Mouse (Mus musculus): ENCODE results near the gene Dcaf5. TPM values are rescaled to one million over a fixed set of nuclear protein-coding genes. Genes with fewer than 3 reads are reported as not detected.
"Not testable (repeated sequence)": the region's sequence is repeated elsewhere in the genome, so short reads cannot be mapped to it uniquely, and the experiment has no call there.

The Dcaf5 gene
- total RNA-seq (2021), result 10 to 100 TPM; 31.6 to 43.3 TPM
- long read RNA-seq, experiment 1, full-length matches to known transcripts, result 2 of 13 reads
- long read RNA-seq, experiment 1, partial matches to known transcripts, result 9 of 13 reads
- long read RNA-seq, experiment 1, other reads (novel, unspliced or antisense), result 2 of 13 reads
- long read RNA-seq, experiment 2, full-length matches to known transcripts, result 2 of 7 reads
- long read RNA-seq, experiment 2, partial matches to known transcripts, result 0 of 7 reads
- long read RNA-seq, experiment 2, other reads (novel, unspliced or antisense), result 5 of 7 reads

DNA sequence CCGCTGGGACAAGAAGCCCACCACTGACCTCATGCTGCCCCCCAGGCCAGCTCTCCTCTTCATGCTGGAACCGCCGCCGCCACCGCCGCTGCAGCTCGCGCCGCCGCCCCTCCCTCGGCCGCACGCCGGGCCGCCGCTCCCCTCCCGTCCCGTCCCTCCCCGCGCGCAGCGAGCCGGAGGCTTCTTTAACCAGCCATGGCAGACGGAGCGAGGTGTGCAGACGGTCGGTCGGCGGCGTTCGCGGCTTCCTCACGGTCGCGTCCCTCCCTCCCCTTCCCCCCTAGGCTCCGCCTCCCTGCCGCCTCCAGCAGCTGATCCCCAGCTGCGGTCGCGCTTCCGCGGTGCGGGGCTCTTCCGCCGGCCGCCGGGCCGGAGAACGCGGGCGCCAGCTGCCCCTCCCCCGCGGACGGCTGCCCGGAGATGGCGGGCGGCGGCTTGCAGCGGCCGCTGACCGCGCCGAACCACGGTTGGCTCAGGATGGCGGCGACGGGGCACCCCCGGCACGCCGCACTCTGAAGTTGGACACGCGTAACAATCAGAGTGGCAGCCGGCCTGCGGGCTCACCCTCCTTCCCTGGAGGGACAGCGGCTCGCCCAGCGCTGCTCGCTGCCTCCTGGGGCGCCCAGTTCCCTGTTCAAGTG lies at the start of gene Dcaf5:
TSS of gene Dcaf5 (minus strand) at position 266 of the 641 bp plus-strand sequence.
- peak; percentile 82 to 86 for DNase-seq

DNA sequence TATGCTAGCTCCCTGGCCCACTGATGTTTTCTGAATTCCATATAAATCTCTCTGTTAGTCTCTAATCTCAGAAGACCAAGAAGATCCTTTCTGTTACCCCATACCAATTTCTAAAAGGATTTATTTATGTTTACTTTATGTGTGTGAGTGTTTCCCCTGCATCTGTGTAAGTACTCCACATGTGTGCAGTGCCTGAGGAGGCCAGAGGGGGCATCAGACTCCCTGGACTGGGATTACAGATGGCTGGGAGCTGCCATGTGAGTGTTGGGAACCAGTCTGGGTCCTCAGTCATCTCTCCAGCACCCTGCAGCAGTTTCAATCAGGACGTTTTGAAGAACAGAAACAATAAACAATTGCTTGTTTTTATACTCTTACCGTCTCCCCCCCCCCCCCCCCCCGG lies 47.0 kb upstream of the Dcaf5 start:
- no peak for DNase-seq

DNA sequence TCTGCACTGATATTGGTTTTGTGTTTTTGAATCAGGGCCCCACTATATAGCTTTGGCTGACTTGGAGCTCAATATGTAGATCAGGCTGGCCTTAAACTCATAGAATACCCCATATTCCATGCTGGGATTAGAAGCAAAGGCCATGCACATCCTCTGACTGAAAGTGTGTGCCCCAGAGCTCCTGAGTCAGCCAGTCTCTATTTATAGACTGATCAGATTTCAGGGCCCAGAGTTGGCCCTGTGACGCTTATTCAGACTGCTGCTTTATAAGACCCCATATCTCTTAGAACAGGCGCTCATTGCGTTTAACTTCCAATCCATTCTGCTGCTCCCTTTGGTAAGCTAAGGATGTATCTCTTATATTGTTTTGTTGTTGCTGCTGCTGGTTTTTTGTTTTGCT lies 43.6 kb upstream of the Dcaf5 start:
- no peak for DNase-seq

DNA sequence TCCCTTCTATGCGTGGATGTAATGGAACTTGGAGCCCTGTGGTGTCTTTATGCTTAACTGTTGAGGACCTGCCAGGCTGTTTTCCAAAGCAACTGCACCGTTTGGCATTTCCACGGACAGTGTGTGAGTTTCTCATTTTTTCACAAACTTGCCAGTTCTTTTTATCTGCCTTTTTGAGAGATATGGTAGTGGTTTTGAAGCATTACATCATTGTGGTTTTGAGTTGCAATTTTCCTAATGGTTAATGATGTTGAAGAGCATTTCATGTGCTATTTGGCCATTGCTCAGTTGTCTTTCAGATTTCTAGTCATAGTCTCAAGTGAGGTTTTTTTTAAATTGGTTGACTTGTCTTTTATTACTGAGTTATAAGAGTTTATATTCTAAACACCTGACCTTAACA lies 37.3 kb upstream of the Dcaf5 start:
- no peak for DNase-seq

DNA sequence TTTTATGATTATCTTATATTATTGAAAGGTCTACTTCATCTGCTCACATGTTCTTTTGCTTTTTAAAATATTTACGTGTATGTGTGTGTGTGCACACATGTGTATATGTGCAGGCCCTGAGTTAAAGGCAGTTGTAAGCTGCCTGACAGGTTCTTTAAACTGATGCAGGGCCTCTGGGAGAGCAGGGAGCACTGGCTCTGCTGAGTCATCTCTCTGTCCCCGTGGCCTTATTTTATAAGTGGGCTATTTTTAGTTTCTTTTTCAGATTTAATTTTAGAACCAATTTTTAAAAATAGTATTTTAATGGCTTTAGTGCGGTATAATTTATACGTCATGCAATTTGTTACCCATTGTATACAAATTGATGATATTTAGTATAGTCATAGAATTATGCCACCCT lies 35.5 kb upstream of the Dcaf5 start:
- DNase-seq, result peak; percentile 34 to 40

DNA sequence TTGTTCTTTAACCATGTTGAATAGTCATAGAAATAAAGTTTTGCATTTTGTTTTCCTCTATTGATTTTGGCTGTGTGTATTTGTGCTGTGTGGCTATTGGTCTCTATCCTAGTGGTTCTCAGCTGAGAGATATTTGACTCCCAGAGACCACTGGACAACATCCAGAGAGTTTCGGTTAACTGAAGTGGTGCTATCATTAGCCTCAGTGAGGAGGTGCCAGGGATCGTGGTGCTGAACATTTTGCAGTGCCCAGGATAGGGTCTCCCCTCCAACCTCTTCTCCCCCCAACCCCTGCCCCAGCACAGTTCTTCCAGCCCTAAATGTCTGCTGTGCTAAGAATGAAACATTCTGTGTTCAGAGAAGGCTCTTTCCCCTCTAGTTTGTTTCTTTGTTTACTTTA lies 33.8 kb upstream of the Dcaf5 start:
- peak; percentile 45 to 46 for DNase-seq

DNA sequence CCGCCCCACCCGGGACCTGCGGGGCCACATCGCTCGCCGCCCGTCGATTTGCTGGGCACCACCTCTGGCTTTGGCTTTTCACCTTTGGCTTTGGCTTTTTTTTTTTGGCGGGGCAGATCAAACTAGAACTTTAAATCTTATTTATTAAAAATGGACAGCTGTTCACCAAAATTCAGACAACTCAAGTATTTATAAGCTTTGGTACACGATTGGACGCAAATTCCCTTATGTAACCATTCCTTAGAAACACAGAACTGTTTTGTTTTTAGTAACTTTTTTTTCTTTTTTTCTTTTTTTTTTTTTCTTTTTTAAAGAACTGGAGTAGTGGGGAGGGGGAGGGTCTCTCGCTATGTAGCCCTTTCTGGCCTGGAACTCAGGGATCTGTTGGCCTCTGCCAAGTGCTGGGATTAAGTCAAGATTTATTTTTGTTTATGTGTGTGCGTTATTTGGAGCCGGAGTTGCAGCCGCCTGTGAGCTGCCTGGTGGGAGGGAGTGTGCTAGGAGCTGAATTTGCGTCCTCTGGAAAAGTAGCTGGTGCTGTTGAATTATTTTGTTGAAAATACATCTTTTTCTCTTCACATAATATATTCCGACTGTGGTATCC lies 27.4 kb upstream of the Dcaf5 start:
- DNase-seq, result peak; percentile 56 to 62

DNA sequence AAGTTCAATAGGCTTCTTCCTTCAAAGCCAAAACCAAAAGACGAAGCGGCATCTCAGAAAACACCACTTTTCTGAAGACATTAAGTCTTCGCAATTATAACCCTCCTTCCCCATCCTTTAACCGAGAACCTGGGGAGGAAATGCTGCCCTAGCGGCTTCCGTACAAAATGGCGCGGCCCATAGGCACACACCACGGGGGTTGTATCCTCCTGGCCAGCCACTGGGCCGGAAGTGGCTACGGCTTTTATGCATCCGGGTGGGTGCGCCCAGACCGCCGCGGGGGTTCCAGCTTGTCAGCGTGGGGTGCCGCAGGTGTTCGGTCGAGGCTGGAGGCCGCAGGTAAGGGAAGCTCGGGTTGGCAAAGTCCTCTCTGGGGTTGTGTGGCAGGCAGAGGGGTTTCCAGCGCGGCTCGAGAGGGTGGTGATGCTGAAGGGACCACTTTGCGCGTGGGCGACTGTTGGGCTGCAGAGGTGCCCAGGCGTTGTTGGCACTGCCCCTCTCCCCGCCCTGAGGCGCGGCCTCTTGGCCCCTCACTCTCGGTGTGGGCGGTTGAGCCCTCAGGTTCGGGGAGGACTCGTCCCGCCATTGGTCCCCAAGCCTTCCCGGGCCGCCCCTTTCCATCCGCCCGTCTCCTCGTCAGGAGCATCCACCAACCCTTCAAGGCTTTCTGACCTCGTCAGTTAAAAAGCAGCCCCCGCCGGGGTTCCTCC lies 26.7 kb upstream of the Dcaf5 start, which contains the start of gene Exd2:
TSS of gene Exd2 (plus strand) at position 154 of the 710 bp plus-strand sequence.
- peak; percentile 94 for DNase-seq

DNA sequence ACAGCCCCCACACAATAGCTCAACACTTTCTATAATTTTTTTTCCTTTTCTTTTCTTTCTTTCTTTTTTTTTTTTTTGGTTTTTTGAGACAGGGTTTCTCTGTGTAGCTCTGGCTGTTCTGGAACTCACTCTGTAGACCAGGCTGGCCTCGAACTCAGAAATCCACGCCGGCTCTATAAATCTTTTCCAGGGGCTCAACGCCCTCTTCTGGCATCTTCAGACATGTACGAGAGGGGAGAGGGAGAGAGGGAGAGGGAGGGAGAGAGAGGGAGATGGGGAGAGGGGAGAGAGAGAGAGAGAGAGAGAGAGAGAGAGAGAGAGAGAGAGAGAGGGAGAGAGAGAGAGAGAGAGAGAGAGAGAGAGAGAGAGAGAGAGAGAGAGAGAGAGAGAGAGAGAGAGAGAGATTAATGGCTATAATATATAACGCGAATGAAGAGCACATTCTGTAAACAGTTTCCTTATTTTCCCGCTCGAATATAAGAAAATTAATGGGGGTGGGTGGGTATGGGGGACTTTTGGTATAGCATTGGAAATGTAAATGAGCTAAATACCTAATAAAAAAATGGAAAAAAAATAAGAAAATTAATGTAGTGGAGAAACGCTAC lies 26.0 kb upstream of the Dcaf5 start:
- not testable (repeated sequence) for DNase-seq

DNA sequence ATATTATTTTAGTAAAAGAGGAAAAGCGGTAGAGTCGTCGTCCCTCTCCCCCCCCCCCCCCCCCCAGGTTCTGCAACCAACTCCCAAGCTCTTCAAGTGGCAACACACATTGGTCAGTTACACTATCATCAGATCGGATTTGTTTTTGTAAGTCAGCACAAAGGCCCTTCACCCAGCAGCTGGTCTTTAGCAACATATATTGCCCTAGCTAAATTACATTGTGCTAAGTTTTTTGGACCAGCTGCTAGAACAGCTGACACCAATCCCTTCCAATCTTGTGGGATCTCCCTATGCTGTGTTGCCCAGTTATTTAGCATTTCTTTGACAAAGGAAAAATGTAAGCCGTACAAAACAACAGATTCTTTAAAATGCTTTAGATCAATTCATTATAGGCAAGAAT lies 21.6 kb upstream of the Dcaf5 start:
- DNase-seq, result no peak

DNA sequence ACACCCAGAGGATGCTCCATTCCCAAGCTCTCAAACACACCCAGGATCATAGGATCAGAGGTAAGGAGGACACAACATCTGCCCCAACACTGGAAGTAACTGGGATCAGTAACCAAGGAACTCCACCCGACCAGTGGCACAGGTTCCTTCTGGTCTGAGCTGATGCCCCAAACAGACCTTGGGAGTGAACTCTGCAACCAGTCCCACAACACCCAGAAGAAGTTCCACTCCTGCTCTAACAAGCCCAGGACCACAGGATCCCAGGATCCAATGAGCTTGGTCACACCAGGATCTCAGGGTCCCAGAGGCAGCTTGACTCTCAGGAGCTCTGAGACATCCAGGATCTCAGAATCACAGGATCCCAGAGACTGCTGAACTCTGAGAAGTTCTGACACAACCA lies 17.1 kb upstream of the Dcaf5 start:
- DNase-seq, result no peak

DNA sequence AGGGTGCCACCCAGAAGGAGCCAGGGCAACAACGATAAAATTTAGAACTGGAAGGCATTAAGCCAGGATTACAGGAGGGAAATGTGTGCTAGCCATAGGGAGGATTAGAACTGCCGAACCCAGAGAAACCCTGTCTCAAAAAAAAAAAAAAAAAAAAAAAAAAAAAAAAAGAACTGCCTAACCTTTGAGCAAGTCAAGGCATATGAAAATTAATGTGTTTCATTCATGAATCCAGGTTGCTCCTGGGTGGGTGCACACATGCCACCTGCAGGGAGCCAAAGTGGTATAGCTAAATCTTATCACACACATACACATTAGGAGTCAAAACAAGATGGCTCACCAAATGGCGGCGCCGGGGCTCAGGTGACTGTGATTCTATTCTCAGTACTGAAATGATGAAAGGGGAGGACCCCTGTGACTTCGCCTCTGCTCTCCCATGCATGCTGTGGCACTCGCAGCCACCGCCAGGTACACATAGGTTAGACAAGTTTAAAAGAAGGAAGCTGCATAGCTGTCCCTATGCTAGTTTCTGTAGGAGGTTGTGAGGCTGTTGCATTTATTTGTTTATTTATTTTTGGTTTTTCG lies 8.2 kb upstream of the Dcaf5 start:
- DNase-seq, result no peak

DNA sequence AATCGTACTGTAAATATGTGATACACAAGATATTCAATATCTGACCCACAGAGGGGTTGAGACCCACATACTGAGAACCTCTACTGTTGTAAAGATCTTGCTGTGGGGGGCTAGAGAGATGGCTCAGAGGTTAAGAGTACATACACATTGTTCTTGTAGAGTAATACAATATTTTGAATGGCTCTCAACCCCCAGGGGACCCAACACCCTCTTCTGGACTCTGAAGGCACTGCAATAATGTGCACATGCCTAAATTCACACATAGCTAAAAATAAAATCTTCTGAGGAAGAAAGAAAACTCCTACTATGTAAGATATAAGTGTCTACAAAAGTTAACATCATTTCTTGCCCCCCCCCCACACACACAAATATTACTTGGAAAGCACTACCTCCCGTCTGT lies 4.6 kb upstream of the Dcaf5 start:
- peak in 1 of 2 experiments; percentile 40 for DNase-seq

DNA sequence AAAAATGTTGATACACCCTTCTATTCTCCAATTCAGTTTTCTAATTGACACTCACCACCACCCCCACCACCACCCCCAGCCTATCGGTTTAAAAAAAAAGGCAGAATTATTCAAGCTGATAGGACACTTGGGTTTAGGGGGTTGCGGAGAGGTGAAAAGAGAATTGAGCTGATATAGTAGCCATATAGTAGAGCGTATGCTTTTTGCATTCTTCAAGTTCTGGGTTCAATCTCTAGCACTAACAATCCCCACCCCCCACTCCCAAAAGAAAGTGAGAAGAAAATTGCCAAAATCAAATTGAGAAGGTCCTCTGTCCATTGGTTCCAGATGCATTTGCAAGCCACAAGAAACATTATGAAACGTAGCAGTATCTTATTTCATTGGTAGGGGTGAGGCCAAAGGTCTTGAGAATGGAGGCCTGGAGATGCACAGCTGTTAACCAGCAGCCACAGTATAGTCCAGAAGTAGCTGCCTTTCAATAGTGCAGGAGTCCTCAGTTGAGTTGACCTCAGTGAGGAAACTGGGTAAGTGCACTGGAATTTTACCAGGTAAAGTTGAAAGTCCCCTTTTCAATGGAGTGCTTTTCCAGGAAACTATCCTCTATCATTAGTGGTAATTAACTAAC lies 762 bp upstream of the Dcaf5 start:
- no peak for DNase-seq

DNA sequence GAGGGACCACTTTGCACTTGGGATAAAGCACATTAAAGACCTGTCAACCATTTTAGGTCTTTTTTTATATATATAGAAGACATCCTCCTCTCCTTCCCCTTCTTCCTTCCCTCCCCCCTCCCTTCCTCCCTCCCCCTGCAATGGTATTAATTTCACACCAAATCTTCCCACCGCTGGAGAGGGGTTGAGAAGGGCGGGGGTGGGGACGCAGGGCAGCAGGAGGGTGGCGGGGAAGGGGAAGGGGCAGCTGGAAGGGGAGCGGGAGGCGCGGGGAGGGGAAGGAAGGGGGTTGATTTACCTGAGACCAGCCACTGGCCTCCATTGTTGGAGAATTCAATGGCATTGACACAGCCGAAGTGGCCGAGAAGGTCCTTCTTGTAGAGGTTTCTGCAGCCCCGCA lies 514 bp downstream of the Dcaf5 start:
- no peak for DNase-seq

DNA sequence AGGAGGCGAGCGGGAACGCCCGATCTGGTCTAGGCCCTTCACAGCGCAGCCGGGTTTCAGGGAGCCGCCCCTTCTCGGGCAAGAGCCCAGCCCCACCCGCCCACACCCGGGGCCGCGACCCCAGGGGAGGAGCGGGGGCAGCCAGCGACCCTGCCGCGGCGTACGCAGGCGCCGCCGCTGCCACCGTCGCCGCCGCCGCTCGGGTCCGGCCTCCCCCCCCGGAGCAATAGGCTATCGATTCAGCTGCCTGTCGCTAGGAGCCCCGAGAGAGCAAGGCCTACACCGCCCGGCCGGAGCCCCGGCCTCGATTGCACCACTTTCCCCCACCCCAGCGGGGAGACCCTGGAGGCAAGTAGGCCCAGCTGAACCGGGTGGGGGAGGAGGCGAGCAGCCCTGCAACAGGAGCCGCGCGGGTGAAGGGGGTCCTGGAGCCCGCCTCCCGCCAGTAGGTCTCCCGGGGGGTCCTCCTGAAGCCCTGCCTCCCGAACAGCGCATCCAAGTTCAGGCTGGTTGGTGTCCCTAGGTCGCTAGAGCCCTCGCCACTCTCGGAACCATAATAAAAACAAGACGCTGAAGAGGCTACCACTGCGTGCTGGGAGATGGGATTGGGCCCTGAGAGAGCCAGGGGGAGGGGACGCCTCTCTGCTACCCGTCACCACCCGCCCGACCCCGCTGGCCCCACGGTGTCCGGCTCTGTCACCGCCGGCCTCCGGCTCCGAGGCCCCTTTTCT lies 1.3 kb downstream of the Dcaf5 start:
- peak; percentile 74 to 79 for DNase-seq

DNA sequence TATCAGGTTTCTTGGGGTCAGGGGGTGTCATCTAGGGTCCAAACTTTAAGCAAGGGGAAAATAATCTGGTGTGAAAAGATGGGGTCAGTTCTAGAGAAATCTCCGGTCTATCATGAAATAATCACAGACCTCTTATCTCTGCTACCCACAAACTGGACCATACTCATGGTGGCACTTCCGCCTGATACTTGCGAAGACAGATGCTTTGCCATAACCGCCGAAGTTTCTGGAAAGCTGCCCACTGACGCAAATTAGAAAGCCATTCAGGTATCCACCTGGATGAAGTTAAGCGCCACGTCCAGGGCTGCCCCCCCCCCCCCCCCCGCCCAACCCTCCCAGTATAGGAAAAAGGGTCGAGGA lies 1.8 kb downstream of the Dcaf5 start:
- peak in 1 of 2 experiments; percentile 61 for DNase-seq

DNA sequence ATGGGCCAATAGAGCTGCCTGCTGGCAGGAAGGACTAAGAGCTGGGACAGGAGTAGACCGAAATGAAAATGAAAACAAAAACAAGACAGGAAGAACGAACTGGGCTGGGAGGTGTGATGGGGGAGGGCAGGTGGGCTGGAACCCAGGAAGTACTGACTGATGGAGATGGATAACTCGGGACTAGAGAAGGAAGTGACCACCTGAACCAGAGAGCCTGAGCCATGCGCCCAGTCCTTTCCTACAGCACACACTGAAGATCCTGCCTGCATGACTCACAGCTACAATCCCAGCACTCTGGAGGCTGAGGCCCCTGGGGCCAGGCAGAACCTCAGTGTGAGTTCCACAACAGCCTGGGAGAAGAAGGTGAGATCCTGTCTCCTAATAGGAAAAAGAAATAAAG lies 3.1 kb downstream of the Dcaf5 start:
- DNase-seq, result peak; percentile 15 to 22

DNA sequence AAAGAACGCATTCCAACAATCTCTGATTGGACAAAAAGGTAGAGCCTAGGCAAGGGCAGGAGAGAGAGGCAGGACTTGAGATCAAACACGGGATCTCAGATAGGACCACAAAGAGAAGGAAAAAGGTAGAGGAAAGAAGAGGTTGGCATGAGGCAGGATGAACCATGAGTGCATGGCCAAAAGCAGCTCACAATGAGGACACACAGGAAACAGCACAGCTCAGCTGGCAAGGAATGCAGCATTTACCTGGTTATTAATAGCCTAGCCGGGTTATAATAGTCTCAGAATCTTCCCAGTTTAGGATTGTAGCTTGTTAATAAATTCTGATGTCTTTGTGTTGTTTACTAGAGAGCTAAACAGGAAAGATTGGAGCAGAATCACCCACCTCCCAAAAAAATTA lies 8.7 kb downstream of the Dcaf5 start:
- peak; percentile 33 to 55 for DNase-seq

DNA sequence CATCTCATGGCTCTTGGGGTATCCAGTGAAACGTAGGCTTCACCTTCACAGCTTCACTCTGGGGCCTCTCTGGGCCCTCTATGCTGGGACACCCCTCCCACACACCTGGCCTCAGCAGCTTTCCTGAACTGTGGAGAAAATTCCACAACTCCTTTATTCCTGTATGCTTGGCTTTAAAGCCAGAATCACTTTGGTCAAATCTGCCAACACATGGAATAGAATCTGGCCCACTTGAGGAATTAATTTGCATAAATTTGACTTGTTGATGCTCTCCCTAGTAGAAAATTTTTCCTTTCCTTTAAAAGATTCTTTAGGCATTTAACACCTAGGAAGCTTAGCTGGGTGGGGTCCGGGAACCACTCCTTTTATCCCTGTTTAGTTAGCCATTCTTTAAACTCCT lies 21.3 kb downstream of the Dcaf5 start:
- no peak for DNase-seq

DNA sequence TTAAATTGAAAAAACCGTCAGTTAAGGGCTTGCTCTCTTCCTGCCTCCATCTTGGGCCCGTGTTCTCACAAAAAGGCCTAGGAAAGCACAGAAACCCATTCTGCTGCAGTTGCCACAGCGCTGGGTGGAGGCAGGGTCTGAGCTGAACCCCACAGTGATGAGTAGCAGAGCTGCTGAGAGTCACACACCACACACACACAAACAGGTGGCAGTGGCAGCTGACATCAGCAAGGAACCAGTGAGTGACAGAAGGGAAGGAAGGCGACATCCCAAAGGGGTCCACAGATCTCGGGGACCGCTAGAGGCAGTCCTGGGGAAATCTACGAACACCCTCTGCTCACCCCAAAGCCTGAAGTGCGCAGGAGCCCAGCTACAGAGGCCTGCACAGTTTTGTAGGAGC lies 25.5 kb downstream of the Dcaf5 start:
- DNase-seq, result no peak

All from heart, adult 18-20 months (tissue).